Mouse (Mus musculus) gastrocnemius, postnatal 25 days (tissue): ENCODE measurements around the gene Ric8a. TPM values are rescaled to one million over a fixed set of nuclear protein-coding genes. Genes with fewer than 3 reads are reported as not detected.

Source experiments
- DNase-seq: peaks from one replicate; pipeline ENCODE4 v3.0.0; 2022
- total RNA-seq, 2 experiments: library from RNA; stranded (reverse); gene quantifications; 1 replicate in 1 of 2; 2 replicates in 1 of 2; pipeline ENCODE4 v1.2.3; 2021

Gene Ric8a
- total RNA-seq, 2 experiments from 2014 or later: 13.5 to 14.0 TPM

- DNase-seq: no peak
Measured at GRCm38 (mm10) chr7:140846676-140847075, 10.1 kb upstream of the Ric8a start.

- no peak for DNase-seq
Measured at GRCm38 (mm10) chr7:140847755-140848580, 8.8 kb upstream of the Ric8a start, which contains the start of gene Odf3. Gene Odf3 (plus strand): TSS chr7:140847805.

- DNase-seq: no peak
Measured at GRCm38 (mm10) chr7:140848591-140848990, 8.2 kb upstream of the Ric8a start.

GRCm38 (mm10) chr7:140851916-140852315 is 4.8 kb upstream of the Ric8a start:
- no peak for DNase-seq

- no peak for DNase-seq
Measured at GRCm38 (mm10) chr7:140853386-140853785, 3.4 kb upstream of the Ric8a start.

- no peak for DNase-seq
Measured at GRCm38 (mm10) chr7:140854483-140854882, 2.3 kb upstream of the Ric8a start.

- no peak for DNase-seq
Measured at GRCm38 (mm10) chr7:140855181-140855580, 1.6 kb upstream of the Ric8a start.

- DNase-seq: peak; percentile 88
Measured at GRCm38 (mm10) chr7:140855860-140856784, 635 bp upstream of the Ric8a start, which contains the start of gene Gm45785. Gene Gm45785 (minus strand): TSS chr7:140856331.

GRCm38 (mm10) chr7:140857550-140858505 is 1.1 kb downstream of the Ric8a start, which contains the start of gene Bet1l:
Gene Bet1l (minus strand): TSS chr7:140857577.
- DNase-seq: no peak

- no peak for DNase-seq
Measured at GRCm38 (mm10) chr7:140858746-140859145, 2.0 kb downstream of the Ric8a start.

- no peak for DNase-seq
Measured at GRCm38 (mm10) chr7:140859997-140860396, 3.2 kb downstream of the Ric8a start.

GRCm38 (mm10) chr7:140860728-140861127 is 4.0 kb downstream of the Ric8a start:
- no peak for DNase-seq

- no peak for DNase-seq
Measured at GRCm38 (mm10) chr7:140864761-140865160, 8.0 kb downstream of the Ric8a start.

GRCm38 (mm10) chr7:140874224-140874623 is 17.5 kb downstream of the Ric8a start:
- DNase-seq: no peak

- no peak for DNase-seq
Measured at GRCm38 (mm10) chr7:140877364-140877763, 20.6 kb downstream of the Ric8a start.

- DNase-seq: no peak
Measured at GRCm38 (mm10) chr7:140879355-140879754, 22.6 kb downstream of the Ric8a start.

- no peak for DNase-seq
Measured at GRCm38 (mm10) chr7:140880419-140880818, 23.7 kb downstream of the Ric8a start.

GRCm38 (mm10) chr7:140880865-140881515 is 24.2 kb downstream of the Ric8a start:
- DNase-seq: no peak

GRCm38 (mm10) chr7:140881696-140882468 is 25.1 kb downstream of the Ric8a start, which contains the start of the genes Psmd13 and Sirt3:
Gene Psmd13 (plus strand): TSS chr7:140881968.
Gene Sirt3 (minus strand): TSS chr7:140882309.
- DNase-seq: peak; percentile 90

- no peak for DNase-seq
Measured at GRCm38 (mm10) chr7:140882469-140882803, 25.7 kb downstream of the Ric8a start.
